Mouse (Mus musculus): ENCODE measurements around the gene Tmem43. TPM values are rescaled to one million over a fixed set of nuclear protein-coding genes. Genes with fewer than 3 reads are reported as not detected.

The Tmem43 gene
- 19.9 and 21.0 TPM in 2 replicates for polyA plus RNA-seq (2021; fragmentation: Nextera tagmentation)
- long read RNA-seq, experiment 1, transcript Tmem43-201 (12 exons, 2,903 nt): major isoform, 11 of 18 reads
- long read RNA-seq, experiment 1, partial matches to known transcripts: 6 of 18 reads
- long read RNA-seq, experiment 1, other reads (novel, unspliced or antisense): 1 of 18 reads
- long read RNA-seq, experiment 2, transcript Tmem43-201 (12 exons, 2,903 nt): major isoform, 175 of 188 reads
- long read RNA-seq, experiment 2, partial matches to known transcripts: 10 of 188 reads
- long read RNA-seq, experiment 2, other reads (novel, unspliced or antisense): 3 of 188 reads

DNA sequence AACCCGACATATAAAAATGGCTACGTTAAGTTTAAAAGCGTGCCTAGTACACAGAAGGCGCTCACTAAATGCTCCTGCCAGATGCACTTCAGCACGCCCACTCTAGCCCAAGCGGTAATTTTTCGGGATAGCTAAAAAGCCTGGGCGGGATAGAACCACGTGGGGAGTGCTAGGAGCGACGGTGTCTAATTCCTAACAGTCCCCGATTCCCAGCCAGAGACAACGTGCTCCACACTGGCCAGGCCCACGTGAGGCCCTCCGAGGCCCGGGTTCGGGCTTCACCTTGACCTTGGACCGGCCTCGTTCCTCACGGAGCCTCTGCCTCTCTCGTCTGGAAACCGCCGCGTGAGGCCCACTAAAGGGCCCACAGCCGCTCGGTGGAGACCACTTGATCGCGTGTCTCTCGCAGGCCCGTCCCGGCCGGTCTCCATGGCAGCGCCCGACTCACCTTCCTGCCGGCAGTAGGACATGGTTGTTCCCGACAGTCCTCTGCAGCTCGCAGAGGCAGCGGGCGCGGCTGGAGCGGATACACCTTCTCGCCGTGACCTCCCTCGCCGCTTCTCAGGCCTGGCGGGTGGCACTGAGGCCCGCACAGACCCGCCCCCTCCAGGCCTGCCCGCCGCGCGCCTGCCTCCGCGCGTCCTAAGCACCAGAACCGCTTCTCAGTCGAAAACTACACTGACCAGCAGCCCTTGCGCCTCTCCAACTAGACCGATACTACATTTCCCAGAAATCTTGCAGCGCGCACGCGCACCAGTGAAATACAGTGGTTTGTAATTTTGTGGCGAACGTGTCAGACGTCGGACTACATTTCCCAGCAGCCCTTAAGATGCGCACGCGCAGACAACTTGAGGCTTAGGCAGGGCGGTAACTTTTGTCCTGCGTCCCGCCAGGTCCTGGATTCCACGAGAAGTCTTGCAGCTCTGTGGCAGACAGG, at the start of gene Tmem43, which contains the start of gene Chchd4:
Gene Tmem43 (plus strand): TSS at position 836 of the 937 bp plus-strand sequence.
Gene Chchd4 (minus strand): TSS at position 679 of the 937 bp plus-strand sequence.

DNA sequence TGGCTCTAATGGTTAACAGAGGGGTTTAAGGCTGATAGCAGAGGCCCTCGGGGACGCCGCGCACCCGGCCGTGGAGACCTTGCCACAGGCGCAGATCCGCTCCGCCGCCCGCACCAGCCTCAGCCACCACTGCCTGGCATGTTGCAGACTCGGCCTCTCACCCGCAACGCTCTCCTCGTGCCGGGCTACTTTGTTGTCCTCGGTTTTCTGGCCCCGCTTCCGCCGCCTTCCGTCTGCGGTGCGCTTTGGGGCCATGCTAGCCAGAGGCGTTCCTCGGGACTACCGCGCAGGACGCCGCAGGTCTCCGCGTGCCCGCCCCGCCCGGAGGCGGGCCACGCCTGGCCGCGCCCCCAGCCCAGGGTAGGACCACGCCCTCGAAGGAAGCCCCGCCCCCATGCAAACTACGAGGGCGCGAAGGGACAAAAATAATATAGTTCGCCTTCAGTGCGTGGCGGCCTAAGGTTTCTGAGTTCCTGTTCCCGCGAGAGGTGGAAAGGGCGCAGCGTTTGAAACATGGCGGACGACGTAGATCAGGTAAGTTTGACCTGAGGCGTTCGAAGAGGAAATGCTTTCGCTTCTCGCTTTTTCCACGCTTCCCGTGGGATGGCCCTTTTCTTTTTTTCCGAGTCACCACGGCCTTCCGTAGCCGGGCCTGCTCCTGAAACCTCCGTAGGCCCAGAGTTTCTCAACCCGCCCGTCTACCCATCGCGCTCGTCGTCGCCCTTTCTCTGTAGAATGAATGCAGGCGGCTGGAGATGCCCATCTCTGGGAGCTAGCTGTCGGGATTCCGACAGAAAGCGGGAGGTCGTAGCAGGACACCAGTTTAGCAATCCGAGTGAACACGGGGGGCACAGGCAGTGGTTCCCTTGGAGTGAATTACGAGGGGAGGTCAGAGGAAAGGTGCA, 42.3 kb downstream of the Tmem43 start, which contains the start of the genes Xpc and Lsm3:
Gene Xpc (minus strand): TSS at position 344 of the 905 bp plus-strand sequence.
Gene Lsm3 (plus strand): TSS at position 384 of the 905 bp plus-strand sequence.

Other genes starting within 250 kb of the Tmem43 start
- 4.4 and 6.1 TPM in 2 replicates for gene Wnt7a, start 62.3 kb upstream of the Tmem43 start, polyA plus RNA-seq (2021; fragmentation: Nextera tagmentation)
- 36.0 and 38.2 TPM in 2 replicates for gene Chchd4, start 157 bp upstream of the Tmem43 start, polyA plus RNA-seq (2021; fragmentation: Nextera tagmentation)
- 6.2 and 6.9 TPM in 2 replicates for gene Xpc, start 42.2 kb downstream of the Tmem43 start, polyA plus RNA-seq (2021; fragmentation: Nextera tagmentation)
- gene Lsm3, start 42.2 kb downstream of the Tmem43 start, polyA plus RNA-seq (2021; fragmentation: Nextera tagmentation): 82.5 and 86.2 TPM in 2 replicates
- gene Slc6a6, start 210.3 kb downstream of the Tmem43 start, polyA plus RNA-seq (2021; fragmentation: Nextera tagmentation): 54.6 and 69.9 TPM in 2 replicates

Measured in layer of hippocampus, adult 6 months (tissue).